Mouse (Mus musculus) erythroblast, embryonic 14.5 days (primary cell): ENCODE measurements around the gene Ppp3r1.

Experiments used
- GATA1 ChIP-seq: IDR thresholded peaks from 2 replicates; pipeline ENCODE4 v1.6.1; 2012; ENCODE audit warnings: low read length, inconsistent platforms, mixed read lengths
- TAL1 ChIP-seq: IDR thresholded peaks from 3 replicates; pipeline ENCODE4 v1.6.1; 2012; ENCODE audit warnings: low read length, inconsistent platforms, mixed read lengths

DNA sequence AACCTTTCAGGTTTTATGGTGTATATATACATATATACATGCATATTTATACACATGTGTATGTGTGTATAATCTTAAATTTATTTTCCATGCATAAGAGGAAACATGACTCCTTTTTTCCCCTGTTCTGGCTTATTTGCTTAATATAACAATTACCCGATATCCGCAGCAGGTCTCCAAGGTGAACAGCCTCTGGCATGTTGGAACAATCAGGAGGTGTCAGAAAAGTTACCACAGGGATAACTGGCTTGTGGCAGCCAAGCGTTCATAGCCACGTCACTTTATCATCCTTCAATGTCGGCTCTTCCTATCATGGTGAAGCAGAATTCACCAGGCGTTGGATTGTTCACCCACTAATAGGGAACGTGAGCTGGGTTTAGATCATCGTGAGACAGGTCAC, 62.1 kb downstream of the Ppp3r1 start:
- TF ChIP-seq GATA1 (no peak), TAL1 (no peak)
